In genomic region chr8:126590599-126590998, GRCm38 (mm10) we compare ENCODE assay signal across 8 mouse cellular contexts. TPM values are rescaled to one million over a fixed set of nuclear protein-coding genes. Genes with fewer than 3 reads are reported as not detected.
DNase-seq lines count a peak whose midpoint lies in the region; ATAC-seq and TF ChIP-seq lines count a peak whose summit lies in the region.

No protein-coding gene starts in this region.

- TF ChIP-seq POLR2A in cerebellum, adult 2 months (IDR thresholded peaks at IDR 0.05; ENCODE audit: borderline replicate concordance, insufficient read depth, low read length): no peak

- no peak for DNase-seq in cerebellum, adult 2 months
- DNase-seq in cerebellum, adult 11-12 months: no peak
- DNase-seq in neural tube, embryonic 11.5 days (ENCODE audit: low spot score): no peak
- DNase-seq in neural tube, embryonic 10.5 days (ENCODE audit: extremely low spot score, low spot score): no peak
- no peak for DNase-seq in yolk sac, embryonic 10.5 days (ENCODE audit: low spot score)
- no peak for DNase-seq in adrenal gland, adult (ENCODE audit: inconsistent age in 2 of 2, low spot score in 1 of 2)

- H3K4me3 ChIP-seq in cerebellum, adult 2 months (replicated peaks; ENCODE audit: insufficient read depth, low read depth, low read length): peak overlapping the region; percentile 68
- peak overlapping the region; percentile 99 for H3K4me3 ChIP-seq in neural tube, embryonic 11.5 days (ENCODE audit: low read depth, low read length)
- peak overlapping the region; percentile 82 for H3K4me3 ChIP-seq in limb, embryonic 15.5 days
- H3K4me3 ChIP-seq in stomach, embryonic 16.5 days (replicated peaks; ENCODE audit: low read length): peak overlapping the region; percentile 95

- TF ChIP-seq CTCF in cerebellum, adult 2 months (IDR thresholded peaks at IDR 0.05; ENCODE audit: borderline replicate concordance, insufficient read depth, low read depth, low read length): no peak

- H3K4me2 ChIP-seq in neural tube, embryonic 11.5 days (ENCODE audit: low read depth): peak overlapping the region; percentile 97
- H3K4me2 ChIP-seq in limb, embryonic 15.5 days: peak overlapping the region; percentile 73
- H3K4me2 ChIP-seq in stomach, embryonic 16.5 days (ENCODE audit: low read depth, low read length): peak overlapping the region; percentile 90

- no peaks in the 10 kb centered on the region for H3K27me3 ChIP-seq in cerebellum, adult 2 months (ENCODE audit: control insufficient read depth, insufficient read depth, low read length)
- H3K27me3 ChIP-seq in neural tube, embryonic 11.5 days (ENCODE audit: control insufficient read depth, insufficient read depth, low read length): no peaks in the 10 kb centered on the region
- no peaks in the 10 kb centered on the region for H3K27me3 ChIP-seq in limb, embryonic 15.5 days
- no peaks in the 10 kb centered on the region for H3K27me3 ChIP-seq in stomach, embryonic 16.5 days (ENCODE audit: control insufficient read depth, insufficient read depth, low read length)

- no peaks in the 10 kb centered on the region; the same call in 1 of the 2 replicates for H3K36me3 ChIP-seq in neural tube, embryonic 11.5 days (ENCODE audit: control insufficient read depth, insufficient read depth, low read length)
- peaks cover 9% of the 10 kb centered on the region; the same call in 1 of the 2 replicates for H3K36me3 ChIP-seq in limb, embryonic 15.5 days
- peaks cover 3% of the 10 kb centered on the region; the same call in 1 of the 2 replicates for H3K36me3 ChIP-seq in stomach, embryonic 16.5 days (ENCODE audit: control insufficient read depth, insufficient read depth, low read length)

- H3K9me3 ChIP-seq in neural tube, embryonic 11.5 days (ENCODE audit: control insufficient read depth, low read length): no peaks in the 10 kb centered on the region
- no peaks in the 10 kb centered on the region for H3K9me3 ChIP-seq in limb, embryonic 15.5 days
- no peaks in the 10 kb centered on the region for H3K9me3 ChIP-seq in stomach, embryonic 16.5 days (replicated peaks; ENCODE audit: control insufficient read depth, low read length)

- H3K4me1 ChIP-seq in cerebellum, adult 2 months (ENCODE audit: control insufficient read depth, insufficient read depth, low read length): peaks cover 15% of the 10 kb centered on the region
- H3K4me1 ChIP-seq in neural tube, embryonic 11.5 days (ENCODE audit: control insufficient read depth, insufficient read depth, low read length): peaks cover 43% of the 10 kb centered on the region
- peaks cover 45% of the 10 kb centered on the region for H3K4me1 ChIP-seq in limb, embryonic 15.5 days
- H3K4me1 ChIP-seq in stomach, embryonic 16.5 days (ENCODE audit: control insufficient read depth, insufficient read depth, low read length): peaks cover 33% of the 10 kb centered on the region

- peak overlapping the region; percentile 79 for H3K27ac ChIP-seq in cerebellum, adult 2 months (ENCODE audit: insufficient read depth, low read length)
- H3K27ac ChIP-seq in neural tube, embryonic 11.5 days (ENCODE audit: low read depth, low read length): no peak overlapping the region
- H3K27ac ChIP-seq in limb, embryonic 15.5 days: peak overlapping the region; percentile 79
- peak overlapping the region; percentile 65 for H3K27ac ChIP-seq in stomach, embryonic 16.5 days (ENCODE audit: low read length)

- 2% methylated on average over 4 of the region's 4 CpGs for WGBS in cerebellum, adult 2 months
- 39% methylated on average over 4 of the region's 4 CpGs for WGBS in neural tube, embryonic 11.5 days
- WGBS in limb, embryonic 15.5 days: 21% methylated on average over 4 of the region's 4 CpGs
- WGBS in stomach, embryonic 16.5 days: 11% methylated on average over 4 of the region's 4 CpGs

- peak overlapping the region; percentile 39; the same call in 1 of the 2 replicates for H3K9ac ChIP-seq in neural tube, embryonic 11.5 days (ENCODE audit: low read length)
- H3K9ac ChIP-seq in limb, embryonic 15.5 days: peak overlapping the region; percentile 37
- H3K9ac ChIP-seq in stomach, embryonic 16.5 days (ENCODE audit: low read length): peak overlapping the region; percentile 98

- no peak for ATAC-seq in neural tube, embryonic 11.5 days (ENCODE audit: insufficient read depth, low FRiP score, low TSS enrichment)
- ATAC-seq in limb, embryonic 15.5 days (ENCODE audit: insufficient number of reproducible peaks, low FRiP score, low TSS enrichment, low read depth): no peak
- ATAC-seq in stomach, embryonic 16.5 days (ENCODE audit: insufficient read depth, low FRiP score): no peak

RNA-seq across cellular contexts. Expression of gene Irf2bp2, which starts 3.2 kb away (rescaled TPM):
- polyA plus RNA-seq in cerebellum, adult 2 months (2012; rRNA removed): 42.0 and 42.4 TPM in 2 replicates
- polyA plus RNA-seq in neural tube, embryonic 11.5 days (2014; fragmentation: Nextera tagmentation; extraction: Ambion mirVana): 4.7 and 4.8 TPM in 2 replicates
- 11.0 and 12.8 TPM in 2 replicates for polyA plus RNA-seq in limb, embryonic 15.5 days (2015; fragmentation: Nextera tagmentation; extraction: Ambion mirVana)
- 9.9 and 10.8 TPM in 2 replicates for polyA plus RNA-seq in stomach, embryonic 16.5 days (2015; fragmentation: Nextera tagmentation; extraction: Ambion mirVana)

Comparison
In these comparisons a context has a peak if more than half of its experiments do, and no peak if none do; other contexts are left out.
1. H3K9ac ChIP-seq: peak in every context shown above with its lines; median percentile 98 in stomach, embryonic 16.5 days; 39 in neural tube, embryonic 11.5 days; 37 in limb, embryonic 15.5 days.